Mouse (Mus musculus) lung, postnatal 4 days (tissue): ENCODE measurements around the gene Ptprm.

Experiments
- DNase-seq, 2 experiments: peaks; one replicate each; pipeline ENCODE4 v3.0.0; 2021

Gene Ptprm

DNA sequence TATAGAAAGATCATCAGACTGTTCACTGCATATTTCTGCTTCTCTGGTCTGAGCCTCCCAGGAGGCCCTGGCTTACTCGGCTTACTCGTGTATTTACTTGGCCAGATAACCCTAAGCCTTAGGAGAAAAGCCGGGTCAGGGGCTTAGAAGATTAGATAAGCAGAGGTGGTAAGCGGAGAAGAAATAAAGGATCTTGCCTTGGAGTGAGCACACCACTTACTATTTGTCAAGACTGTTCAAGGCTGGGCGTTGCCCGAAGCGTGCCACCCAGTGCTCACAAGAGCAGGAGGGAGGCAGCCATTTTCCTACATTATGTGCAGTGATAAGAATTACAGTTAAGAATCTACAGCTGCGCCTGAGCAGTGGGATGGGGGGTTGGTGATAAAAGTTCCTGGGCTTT is 646.6 kb downstream of the Ptprm start:
- no peak for DNase-seq

DNA sequence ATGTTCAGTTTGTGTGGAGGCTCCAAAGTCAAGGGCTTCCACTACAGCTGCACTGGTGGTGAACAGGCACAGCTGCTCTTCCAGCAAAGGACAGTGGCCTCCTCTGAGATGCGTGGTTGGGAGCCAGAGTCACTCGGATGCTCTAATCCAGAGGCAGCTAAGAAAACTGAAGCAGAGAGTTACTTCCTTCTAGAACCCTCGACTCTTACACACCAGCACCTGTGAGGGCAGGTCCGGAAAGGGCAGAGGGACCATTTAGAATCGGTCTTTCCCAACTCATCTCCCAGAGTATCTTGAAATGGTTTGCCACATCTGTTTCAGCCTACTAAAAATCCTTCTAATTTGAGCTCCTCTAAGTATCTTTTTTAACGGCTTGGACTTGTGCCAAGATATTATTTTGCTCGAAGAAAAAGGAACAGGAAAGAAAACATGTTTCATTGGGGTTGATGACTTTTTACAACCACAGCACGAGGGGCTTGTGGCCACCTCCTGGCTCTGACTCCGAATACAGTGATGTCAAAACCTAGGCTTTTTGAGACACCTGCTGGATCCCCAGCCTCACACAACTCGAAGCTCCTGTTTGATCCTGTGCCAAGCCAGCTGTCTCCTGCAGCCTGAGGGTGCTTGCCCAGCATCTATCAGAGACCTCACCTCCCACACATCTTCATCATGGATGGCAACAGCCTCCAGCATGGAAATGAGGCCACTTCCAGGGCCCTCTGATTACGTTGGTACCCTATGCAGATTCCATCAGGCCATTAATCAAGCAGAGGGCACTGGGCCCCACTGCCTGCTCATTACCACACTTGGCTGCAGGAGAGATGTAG is 652.7 kb downstream of the Ptprm start:
- DNase-seq, result no peak

DNA sequence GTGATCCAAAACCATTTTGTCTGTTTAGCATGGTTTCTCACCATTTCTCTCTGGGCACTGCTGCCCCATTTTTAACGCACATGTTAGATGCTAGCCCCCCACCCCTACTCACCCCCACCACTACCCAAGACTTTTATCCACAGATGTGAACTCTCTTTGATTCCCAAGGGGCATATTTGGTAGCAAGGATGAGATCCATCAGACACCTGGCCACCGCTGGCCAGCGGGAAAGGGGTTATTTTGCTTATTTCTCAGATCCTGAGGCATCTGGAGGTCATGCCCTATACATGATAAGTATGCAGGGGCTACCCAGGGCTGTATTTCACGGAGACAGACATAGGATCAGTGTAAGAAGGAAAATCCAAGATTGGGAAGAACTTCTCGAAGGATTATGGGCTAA is 654.4 kb downstream of the Ptprm start:
- DNase-seq, result no peak

GRCm38 (mm10) chr17:66697650-66698049 is 656.6 kb downstream of the Ptprm start:
- DNase-seq, result no peak

GRCm38 (mm10) chr17:66696531-66697172 is 657.6 kb downstream of the Ptprm start:
- DNase-seq, result no peak

DNA sequence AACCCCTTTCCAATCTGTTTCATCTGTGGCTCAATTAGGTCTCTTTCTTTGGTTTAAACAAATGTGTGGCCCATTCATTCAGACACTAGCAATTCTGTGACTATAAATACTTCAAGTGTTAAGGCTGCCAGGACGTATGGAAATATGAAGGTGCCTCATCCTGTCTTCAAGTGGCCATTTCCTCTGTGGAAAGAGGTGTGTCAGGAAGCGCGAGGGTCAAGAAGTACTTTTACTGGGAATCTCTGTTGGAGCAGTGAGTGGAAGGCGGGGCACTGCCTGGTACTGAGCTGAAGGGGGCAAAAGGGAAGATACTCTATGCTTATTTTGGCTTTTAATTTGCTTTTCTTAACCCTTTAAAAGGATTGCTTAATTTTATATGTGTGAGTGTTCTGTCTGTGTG is 659.9 kb downstream of the Ptprm start:
- peak; percentile 47 to 63 for DNase-seq

- DNase-seq, result no peak
These were observed 660.5 kb downstream of the Ptprm start for GRCm38 (mm10) chr17:66693676-66694304.

DNA sequence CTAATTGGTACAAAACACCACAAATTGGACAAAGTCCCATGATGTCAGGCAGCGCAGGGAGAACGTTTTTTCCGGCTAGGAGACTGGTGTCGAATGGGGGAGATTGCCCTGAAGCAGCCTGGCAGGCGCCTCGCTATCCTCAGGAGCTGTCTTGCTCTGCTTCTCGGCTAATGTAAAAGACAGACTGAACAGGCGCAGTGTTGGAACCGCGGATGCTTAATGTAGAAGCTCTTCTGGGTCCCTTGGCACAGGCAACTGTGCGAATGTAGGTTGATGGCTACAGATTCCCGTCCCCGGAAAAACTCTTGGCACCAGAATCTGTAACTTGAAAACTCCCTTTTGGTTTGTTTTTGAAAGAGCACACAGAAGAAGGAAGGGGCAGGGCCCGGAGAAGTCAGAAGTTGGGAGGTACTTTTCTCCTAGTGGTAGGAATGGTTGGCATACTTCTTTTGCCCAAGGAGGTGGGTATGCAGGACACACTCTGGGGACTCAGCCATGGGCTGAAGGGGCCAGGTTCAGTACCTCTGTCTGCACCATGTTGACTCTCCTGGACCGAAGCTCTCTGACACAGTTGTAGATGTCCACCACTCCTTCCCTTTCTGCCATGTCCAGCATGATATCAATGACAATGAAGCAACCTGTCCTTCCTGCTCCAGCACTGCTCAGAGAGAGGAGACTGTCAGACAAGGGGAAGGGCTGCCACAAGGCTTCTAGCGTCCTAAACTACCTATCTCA is 661.1 kb downstream of the Ptprm start:
- no peak for DNase-seq

- DNase-seq, result no peak
These were observed 666.1 kb downstream of the Ptprm start for GRCm38 (mm10) chr17:66688179-66688578.

DNA sequence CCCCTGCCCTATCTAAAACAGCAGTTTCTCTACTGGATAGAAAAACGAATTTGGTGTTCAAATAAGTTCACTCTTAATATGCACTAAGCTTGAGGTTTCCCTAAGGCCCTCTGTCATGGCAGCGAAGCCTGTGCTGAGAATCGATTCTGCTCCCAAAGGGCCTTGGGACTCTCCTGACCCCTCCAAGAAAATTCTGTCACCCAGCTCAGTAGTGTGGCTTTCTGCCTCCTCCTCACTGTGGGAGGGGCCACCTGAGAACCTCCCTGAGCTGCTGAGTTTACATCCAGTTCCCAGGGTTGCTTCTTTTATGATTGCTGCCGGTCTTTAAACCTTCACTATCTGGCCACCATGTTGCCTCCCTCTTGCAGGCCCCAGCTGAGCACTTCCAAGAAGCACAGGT is 666.7 kb downstream of the Ptprm start:
- no peak for DNase-seq

DNA sequence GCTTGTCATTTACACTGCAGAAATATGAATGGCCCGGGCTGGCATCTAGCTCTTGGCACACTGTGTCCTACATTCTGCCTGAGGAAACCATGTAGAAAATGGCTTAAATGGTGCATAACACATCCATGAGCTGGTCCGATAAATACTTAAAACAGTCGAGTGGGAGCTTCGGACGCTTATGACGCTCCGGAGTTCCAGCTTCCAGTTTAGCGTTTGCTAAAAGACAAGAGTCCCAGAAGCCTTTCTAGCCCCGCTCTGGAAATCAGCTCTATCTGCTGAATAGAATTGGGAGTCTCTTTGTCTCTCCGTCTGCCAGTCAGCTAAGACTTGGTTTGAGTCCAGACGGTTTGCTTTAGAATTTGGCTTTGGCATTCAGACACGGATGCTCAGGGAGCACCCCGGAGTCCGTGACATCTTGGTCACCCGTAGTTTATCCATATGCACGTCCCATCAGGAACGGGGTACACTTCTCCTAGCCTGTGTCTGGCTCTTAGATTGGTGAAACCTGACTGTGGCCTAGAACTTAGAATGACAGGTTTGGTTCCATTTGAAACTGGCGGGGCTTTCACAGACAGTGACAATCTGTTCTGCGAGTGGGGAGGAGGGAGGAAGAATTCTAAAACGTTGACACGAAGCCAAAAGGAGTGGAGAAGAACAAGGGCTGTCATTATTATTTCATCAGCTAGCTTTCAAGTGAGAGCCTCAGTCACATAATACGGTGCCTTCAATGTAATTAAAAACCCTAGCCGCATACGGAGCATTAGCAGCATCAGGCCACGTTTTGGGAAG is 667.4 kb downstream of the Ptprm start:
- DNase-seq, result no peak

DNA sequence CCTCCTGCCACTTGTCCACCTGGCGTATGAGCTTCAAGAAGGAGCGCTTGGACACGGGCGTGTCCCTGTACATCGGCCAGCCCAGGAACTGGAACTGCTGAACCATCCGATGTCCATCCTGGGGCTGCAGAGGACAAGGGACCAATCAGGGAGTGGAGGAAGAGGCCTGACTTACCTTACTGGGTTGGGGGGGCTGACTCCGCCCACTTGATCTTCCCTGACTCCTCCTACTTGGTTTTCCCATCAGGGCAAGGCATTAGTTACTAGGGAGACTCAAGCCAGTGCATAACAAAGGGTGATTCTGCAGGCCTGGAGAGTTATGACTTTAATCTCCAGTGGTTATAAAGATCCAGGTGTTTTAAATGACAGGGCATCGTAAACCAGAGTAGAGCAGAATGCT is 670.8 kb downstream of the Ptprm start:
- no peak for DNase-seq

GRCm38 (mm10) chr17:66680662-66681061 is 673.6 kb downstream of the Ptprm start:
- DNase-seq, result peak; percentile 44 to 64

DNA sequence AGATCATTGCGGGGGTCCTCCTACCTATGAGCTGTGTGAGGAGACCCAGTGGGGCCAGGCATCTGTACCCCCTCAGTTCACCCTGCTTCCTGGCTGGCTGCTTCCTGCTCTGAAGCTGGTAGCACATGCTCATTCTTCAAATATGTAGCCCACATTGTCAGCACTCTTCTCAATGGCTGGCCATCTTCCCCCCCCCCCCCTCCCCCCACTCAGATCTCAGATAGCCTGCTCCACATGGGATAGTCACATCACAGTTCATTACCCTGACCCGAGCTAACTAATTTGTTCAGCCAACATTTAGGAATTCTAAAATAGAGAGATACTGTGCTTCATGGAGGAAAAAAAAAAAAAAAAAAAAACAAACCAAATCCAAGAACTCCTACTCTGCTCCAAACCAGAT is 679.6 kb downstream of the Ptprm start:
- peak in 1 of 2 experiments; percentile 3 for DNase-seq

- DNase-seq, result no peak
These were observed 682.5 kb downstream of the Ptprm start for GRCm38 (mm10) chr17:66671715-66672230.

GRCm38 (mm10) chr17:66671287-66671686 is 683.0 kb downstream of the Ptprm start:
- no peak for DNase-seq

- no peak for DNase-seq
These were observed 688.5 kb downstream of the Ptprm start for GRCm38 (mm10) chr17:66665791-66666190.

DNA sequence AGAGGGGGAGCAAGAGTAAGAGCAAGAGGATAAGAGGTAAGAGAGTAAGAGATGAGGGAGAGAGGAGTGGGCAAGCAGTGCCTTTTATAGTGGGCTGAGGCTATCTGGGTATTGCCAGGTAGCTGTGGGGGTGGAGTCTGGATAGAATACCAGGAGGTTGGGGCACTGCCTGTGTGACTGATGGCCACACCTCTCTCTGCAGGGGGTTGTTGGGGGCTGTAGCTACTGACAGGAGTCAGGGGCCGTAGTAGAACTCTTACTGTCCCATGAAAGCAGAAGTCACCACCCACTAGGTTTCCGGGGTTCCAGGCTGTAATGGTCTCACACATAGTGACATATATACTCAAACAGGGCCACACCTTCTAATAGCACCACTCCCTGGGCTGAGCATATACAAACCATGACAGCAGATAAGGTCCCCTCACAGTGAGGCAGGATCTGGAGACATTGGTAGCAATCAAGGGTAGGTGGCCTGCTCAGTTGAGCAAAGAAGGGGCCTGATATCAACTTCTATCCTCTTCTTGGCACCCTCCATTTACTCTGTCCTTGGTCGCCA is 689.0 kb downstream of the Ptprm start:
- DNase-seq, result no peak

DNA sequence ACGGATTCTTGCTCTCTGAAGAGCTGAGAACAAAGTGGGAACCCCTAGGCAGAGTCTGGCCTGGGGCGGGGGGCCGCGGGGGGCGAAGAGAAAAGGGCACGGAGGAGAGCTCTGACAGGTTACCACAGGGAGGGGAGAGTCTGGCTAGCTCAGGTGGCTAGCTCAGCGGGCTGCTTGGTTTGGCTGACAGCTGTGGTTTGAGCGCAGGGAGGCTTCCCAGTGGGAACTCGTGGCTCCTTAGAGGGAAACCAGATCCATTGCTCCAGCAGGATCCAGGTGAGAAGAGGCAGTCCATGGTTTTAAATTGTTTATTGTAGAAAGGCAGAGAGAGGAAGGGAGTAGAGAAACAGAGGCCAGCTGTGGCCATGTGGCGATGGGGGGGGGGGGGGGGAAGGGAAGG is 689.5 kb downstream of the Ptprm start:
- DNase-seq, result no peak

DNA sequence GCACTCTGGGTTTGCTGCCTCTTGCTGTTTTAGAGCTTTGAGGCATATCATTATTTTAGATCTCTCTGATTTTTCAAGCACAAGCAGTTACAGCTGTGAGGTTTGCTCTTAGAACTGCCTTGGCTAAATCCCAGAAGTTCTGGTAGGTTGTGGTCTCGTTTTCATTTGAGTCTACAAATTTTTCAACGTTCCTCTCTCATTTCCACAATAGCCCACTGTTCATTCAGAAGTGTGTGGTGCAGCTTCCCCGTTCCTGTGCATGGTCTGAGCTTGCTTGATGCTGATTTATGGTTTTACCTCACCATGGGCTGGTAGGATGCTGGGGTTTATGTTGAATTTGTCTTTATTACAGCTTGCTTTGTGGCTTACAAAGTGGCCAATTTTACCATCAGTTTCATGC is 695.0 kb downstream of the Ptprm start:
- DNase-seq, result no peak

- DNase-seq, result peak; percentile 31 to 84
These were observed 716.1 kb downstream of the Ptprm start for GRCm38 (mm10) chr17:66637951-66638722.
